Mouse (Mus musculus) small intestine, adult 2 months (tissue): Measurements from ENCODE around the gene Pepd.

ENCODE experiments used
- CTCF ChIP-seq: fragments of 200-500 bp; IDR thresholded peaks from 2 replicates; pipeline ENCODE4 v1.5.1; 2012; ENCODE audit warnings: low read depth, mild to moderate bottlenecking, control low read depth, inconsistent platforms, low read length, moderate library complexity, mixed read lengths; ENCODE audit not compliant: insufficient replicate concordance, insufficient read length; ENCODE audit errors: extremely low read depth
- POLR2A ChIP-seq: fragments of 200-500 bp; IDR thresholded peaks from 2 replicates; pipeline ENCODE4 v1.6.1; 2012; ENCODE audit warnings: low read depth, mild to moderate bottlenecking, control low read depth, inconsistent platforms, low read length, moderate library complexity

- TF ChIP-seq POLR2A: no peak
- no peak for TF ChIP-seq CTCF
These were observed 1.8 kb upstream of the Pepd start for GRCm38 (mm10) chr7:34910096-34911066.
